ENCODE assay signal across 8 mouse cellular contexts in genomic region chr17:45686716-45687115, GRCm38 (mm10). TPM values are rescaled to one million over a fixed set of nuclear protein-coding genes. Genes with fewer than 3 reads are reported as not detected.
DNase-seq lines count a peak whose midpoint lies in the region; ATAC-seq and TF ChIP-seq lines count a peak whose summit lies in the region.

TSS of gene Tmem63b (minus strand) at chr17:45686905.

- peak within 1 kb of the TSS; percentile 89 for H3K4me3 ChIP-seq in kidney, embryonic 14.5 days (ENCODE audit: low read length)
- peak within 1 kb of the TSS; percentile 86 for H3K4me3 ChIP-seq in embryonic facial prominence, embryonic 14.5 days (ENCODE audit: low read depth, low read length)
- H3K4me3 ChIP-seq in heart, postnatal 0 days (ENCODE audit: low read depth, low read length) = peak within 1 kb of the TSS; percentile 75
- peak within 1 kb of the TSS; percentile 85 for H3K4me3 ChIP-seq in limb, embryonic 10.5 days
- peak within 1 kb of the TSS; percentile 80 for H3K4me3 ChIP-seq in neural tube, embryonic 12.5 days

- peak within 1 kb of the TSS; percentile 85 for H3K27ac ChIP-seq in kidney, embryonic 14.5 days (ENCODE audit: low read depth, low read length)
- peak within 1 kb of the TSS; percentile 78 for H3K27ac ChIP-seq in embryonic facial prominence, embryonic 14.5 days (replicated peaks; ENCODE audit: low read depth, low read length)
- peak within 1 kb of the TSS; percentile 66 for H3K27ac ChIP-seq in heart, postnatal 0 days (ENCODE audit: low read depth)
- H3K27ac ChIP-seq in limb, embryonic 10.5 days = peak within 1 kb of the TSS; percentile 90
- peak within 1 kb of the TSS; percentile 65; the same call in 1 of the 2 replicates for H3K27ac ChIP-seq in neural tube, embryonic 12.5 days

- peaks cover 12% of the 10 kb centered on the region for H3K4me1 ChIP-seq in kidney, embryonic 14.5 days (ENCODE audit: control insufficient read depth, insufficient read depth, low read length)
- H3K4me1 ChIP-seq in embryonic facial prominence, embryonic 14.5 days (ENCODE audit: control insufficient read depth, insufficient read depth, low read length) = peaks cover 12% of the 10 kb centered on the region; the same call in 1 of the 2 replicates
- peaks cover 19% of the 10 kb centered on the region for H3K4me1 ChIP-seq in heart, postnatal 0 days (ENCODE audit: control insufficient read depth, insufficient read depth)
- peaks cover 28% of the 10 kb centered on the region for H3K4me1 ChIP-seq in limb, embryonic 10.5 days
- H3K4me1 ChIP-seq in neural tube, embryonic 12.5 days = peaks cover 24% of the 10 kb centered on the region

- no peaks in the 10 kb centered on the region for H3K27me3 ChIP-seq in kidney, embryonic 14.5 days (ENCODE audit: control insufficient read depth, insufficient read depth, low read length)
- H3K27me3 ChIP-seq in embryonic facial prominence, embryonic 14.5 days (replicated peaks; ENCODE audit: control insufficient read depth, insufficient read depth, low read length) = no peaks in the 10 kb centered on the region
- H3K27me3 ChIP-seq in heart, postnatal 0 days (ENCODE audit: control insufficient read depth, insufficient read depth, low read length) = no peaks in the 10 kb centered on the region
- no peaks in the 10 kb centered on the region for H3K27me3 ChIP-seq in limb, embryonic 10.5 days (ENCODE audit: low read depth, poor library complexity, severe bottlenecking)
- H3K27me3 ChIP-seq in neural tube, embryonic 12.5 days (replicated peaks) = no peaks in the 10 kb centered on the region

- no peak for TF ChIP-seq CTCF in heart, postnatal 0 days (IDR thresholded peaks at IDR 0.05; ENCODE audit: low read depth)

- peak within 1 kb of the TSS; percentile 88 for H3K4me2 ChIP-seq in kidney, embryonic 14.5 days (replicated peaks; ENCODE audit: low read depth, low read length)
- H3K4me2 ChIP-seq in embryonic facial prominence, embryonic 14.5 days (ENCODE audit: low read depth, low read length) = peak within 1 kb of the TSS; percentile 66
- H3K4me2 ChIP-seq in heart, postnatal 0 days (ENCODE audit: low read depth, low read length) = peak within 1 kb of the TSS; percentile 89
- H3K4me2 ChIP-seq in neural tube, embryonic 12.5 days (replicated peaks) = peak within 1 kb of the TSS; percentile 75

- no peak for DNase-seq in kidney, postnatal 10 days
- peak; percentile 46 for DNase-seq in ES-CJ7 (ENCODE audit: low read depth, low spot score)
- peak; percentile 63 for DNase-seq in embryonic facial prominence, embryonic 14.5 days (ENCODE audit: low spot score)
- peak; percentile 50 for DNase-seq in heart, postnatal 0 days (ENCODE audit: low spot score)
- DNase-seq in limb, embryonic 10.5 days (ENCODE audit: low spot score) = no peak
- no peak for DNase-seq in frontal cortex, postnatal 25 days (ENCODE audit: low spot score in 2 of 2)

- H3K36me3 ChIP-seq in kidney, embryonic 14.5 days (ENCODE audit: control insufficient read depth, insufficient read depth, low read length) = no peaks in the 10 kb centered on the region
- H3K36me3 ChIP-seq in embryonic facial prominence, embryonic 14.5 days (ENCODE audit: control insufficient read depth, insufficient read depth, low read length) = no peaks in the 10 kb centered on the region
- no peaks in the 10 kb centered on the region for H3K36me3 ChIP-seq in heart, postnatal 0 days (replicated peaks; ENCODE audit: control insufficient read depth, insufficient read depth, low read length)
- H3K36me3 ChIP-seq in limb, embryonic 10.5 days = 0 out of 2 replicates have a peak, but pooled peaks cover 2% of the 10 kb centered on the region
- no peaks in the 10 kb centered on the region for H3K36me3 ChIP-seq in neural tube, embryonic 12.5 days

- 0 out of 2 replicates have a peak, but pooled peaks have one; percentile 5 for ATAC-seq in kidney, embryonic 14.5 days (ENCODE audit: low FRiP score, low TSS enrichment)
- no peak; the same call in 1 of the 2 replicates for ATAC-seq in embryonic facial prominence, embryonic 14.5 days (ENCODE audit: low read depth)
- no peak for ATAC-seq in heart, postnatal 0 days (ENCODE audit: insufficient read depth, low read depth)
- peak; percentile 8; the same call in 1 of the 2 replicates for ATAC-seq in neural tube, embryonic 12.5 days (ENCODE audit: low FRiP score, low read depth)

- H3K9ac ChIP-seq in kidney, embryonic 14.5 days (ENCODE audit: low read depth, low read length) = peak within 1 kb of the TSS; percentile 85
- H3K9ac ChIP-seq in embryonic facial prominence, embryonic 14.5 days (ENCODE audit: low read depth, low read length) = peak within 1 kb of the TSS; percentile 84
- H3K9ac ChIP-seq in heart, postnatal 0 days (replicated peaks; ENCODE audit: low read depth, low read length) = peak within 1 kb of the TSS; percentile 85
- H3K9ac ChIP-seq in neural tube, embryonic 12.5 days = peak within 1 kb of the TSS; percentile 83

- H3K9me3 ChIP-seq in kidney, embryonic 14.5 days (ENCODE audit: control insufficient read depth, low read length) = peaks cover 1% of the 10 kb centered on the region; the same call in 1 of the 2 replicates
- H3K9me3 ChIP-seq in embryonic facial prominence, embryonic 14.5 days (ENCODE audit: control insufficient read depth, low read length) = no peaks in the 10 kb centered on the region
- H3K9me3 ChIP-seq in heart, postnatal 0 days (replicated peaks; ENCODE audit: control insufficient read depth, low read length) = no peaks in the 10 kb centered on the region
- H3K9me3 ChIP-seq in limb, embryonic 10.5 days (replicated peaks) = no peaks in the 10 kb centered on the region
- no peaks in the 10 kb centered on the region for H3K9me3 ChIP-seq in neural tube, embryonic 12.5 days

- 3% methylated on average over 12 of the region's 12 CpGs for WGBS in kidney, embryonic 14.5 days
- 6% methylated on average over 12 of the region's 12 CpGs for WGBS in embryonic facial prominence, embryonic 14.5 days
- WGBS in heart, postnatal 0 days = 6% methylated on average over 12 of the region's 12 CpGs
- 15% methylated on average over 12 of the region's 12 CpGs for WGBS in limb, embryonic 10.5 days
- WGBS in neural tube, embryonic 12.5 days = 9% methylated on average over 12 of the region's 12 CpGs

- no peak for TF ChIP-seq EP300 in heart, postnatal 0 days (IDR thresholded peaks at IDR 0.05; ENCODE audit: low read depth)

RNA-seq across cellular contexts. Expression of gene Tmem63b, which starts in this region (rescaled TPM):
- 23.1 and 28.0 TPM in 2 replicates for polyA plus RNA-seq in kidney, embryonic 14.5 days (2014; fragmentation: Nextera tagmentation; extraction: Ambion mirVana)
- polyA plus RNA-seq in embryonic facial prominence, embryonic 14.5 days (2014; fragmentation: Nextera tagmentation; extraction: Ambion mirVana) = 30.4 and 32.9 TPM in 2 replicates
- total RNA-seq in heart, postnatal 0 days (2014; rRNA removed; ENCODE audit: low replicate concordance) = 79.1 and 81.5 TPM in 2 replicates
- polyA plus RNA-seq in heart, postnatal 0 days (2015; fragmentation: Nextera tagmentation; extraction: Ambion mirVana) = 45.9 and 53.2 TPM in 2 replicates
- 35.5 and 36.1 TPM in 2 replicates for polyA plus RNA-seq in limb, embryonic 10.5 days (2016; fragmentation: Nextera tagmentation; extraction: Ambion mirVana)
- 106 and 108 TPM in 2 replicates for polyA plus RNA-seq in neural tube, embryonic 12.5 days (2016; fragmentation: Nextera tagmentation; extraction: Ambion mirVana)

Comparison
In these comparisons a context has a peak if more than half of its experiments do, and no peak if none do; other contexts are left out.
1. ATAC-seq: peak in kidney, embryonic 14.5 days (single experiment) and neural tube, embryonic 12.5 days (single experiment); none in embryonic facial prominence, embryonic 14.5 days (single experiment) and heart, postnatal 0 days (single experiment).
2. DNase-seq: peak in ES-CJ7 (single experiment), embryonic facial prominence, embryonic 14.5 days (single experiment) and heart, postnatal 0 days (single experiment); none in kidney, postnatal 10 days (single experiment), limb, embryonic 10.5 days (single experiment) and frontal cortex, postnatal 25 days (0 of 2).
3. Peak in every context shown above with its lines, with median percentiles within 50 percentile points of each other: H3K27ac ChIP-seq, H3K4me2 ChIP-seq, H3K4me3 ChIP-seq and H3K9ac ChIP-seq.